Mouse (Mus musculus): ENCODE measurements around the gene Gm21650.
"Not testable (repeated sequence)": the region's sequence is repeated elsewhere in the genome, so short reads cannot be mapped to it uniquely, and the experiment has no call there.

Gm21650 gene

GRCm38 (mm10) chrY:77692508-77692907 is at the start of gene Gm21650:
TSS of gene Gm21650 (plus strand) at chrY:77692808.
- not testable (repeated sequence) for DNase-seq (ENCODE audit: low spot score)

Measured in spleen, adult 12 weeks (tissue).